Mouse (Mus musculus): Measurements from ENCODE around the gene Cldn34c1. TPM values are rescaled to one million over a fixed set of nuclear protein-coding genes. Genes with fewer than 3 reads are reported as not detected.

The Cldn34c1 gene
- 12.3 and 19.4 TPM in 2 replicates for polyA plus RNA-seq (2015; fragmentation: Nextera tagmentation; extraction: Ambion mirVana)

DNA sequence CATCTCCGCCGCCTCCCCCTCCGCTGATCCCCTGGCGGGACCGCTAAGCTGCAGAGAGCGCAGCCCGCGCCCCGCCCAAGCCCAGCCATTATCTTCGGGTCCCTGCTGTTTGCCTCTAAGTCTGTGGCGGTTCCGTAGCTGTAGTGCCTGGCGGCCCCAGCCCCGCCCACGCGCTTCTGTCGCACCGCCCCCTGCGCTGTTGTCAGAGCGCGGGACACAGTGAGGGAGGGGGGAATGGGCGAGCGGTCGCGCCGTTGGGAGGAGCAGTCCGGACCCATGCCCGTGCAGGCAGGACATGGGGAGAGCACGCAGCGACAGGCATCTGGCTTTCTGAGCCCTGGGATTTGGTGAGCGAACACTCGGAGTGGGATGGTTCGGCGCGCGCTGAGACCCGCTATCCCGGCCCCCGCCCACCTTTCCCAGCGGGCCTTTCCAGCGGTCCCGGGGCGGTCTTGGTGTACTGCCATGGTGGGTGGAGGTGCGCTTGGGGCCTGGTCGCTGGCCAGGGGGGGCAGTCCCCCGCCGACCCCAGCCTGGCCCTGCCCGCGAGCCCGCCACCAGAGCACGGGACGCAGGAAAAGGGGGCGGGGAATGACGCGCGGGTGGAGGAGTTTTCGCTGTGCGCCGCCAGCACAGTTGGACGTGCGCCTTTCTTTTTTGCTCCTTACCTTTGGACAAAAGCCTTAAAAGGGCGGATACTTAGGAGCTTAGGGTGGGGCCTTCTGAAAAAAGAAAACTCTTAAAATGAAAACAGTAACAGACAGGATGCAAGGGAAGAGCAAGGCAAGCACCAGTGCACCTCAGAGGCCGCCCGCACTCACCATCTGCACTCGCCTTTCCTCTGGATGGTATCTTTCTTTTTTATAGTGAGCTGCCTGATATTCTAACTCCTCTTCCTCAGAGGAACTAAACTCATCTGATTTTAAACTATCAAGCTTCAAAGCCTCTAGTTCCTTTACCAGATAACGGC, at the start of gene Cldn34c1:
TSS of gene Cldn34c1 (plus strand) at position 205 of the 970 bp plus-strand sequence.

DNA sequence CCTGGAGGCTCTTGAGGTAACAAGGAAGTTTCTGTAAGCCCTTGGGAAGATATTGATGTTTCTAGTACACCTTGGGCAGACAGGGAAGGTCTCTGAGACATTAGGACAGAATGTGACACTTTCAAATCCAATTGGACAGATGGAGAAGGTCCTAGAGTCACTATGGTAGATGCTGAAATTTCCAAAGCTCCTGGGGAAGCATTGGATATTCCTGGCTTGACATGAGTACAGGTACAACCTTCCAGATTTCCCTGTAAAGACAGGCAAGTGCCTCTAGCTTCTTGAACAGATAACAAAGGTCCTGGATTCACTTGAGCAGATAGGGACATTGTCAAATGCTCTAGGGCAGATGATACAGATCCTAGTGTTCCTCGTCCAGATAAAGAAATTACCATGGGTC, 119.1 kb downstream of the Cldn34c1 start, which contains the start of gene Srsx:
TSS of gene Srsx (minus strand) at position 101 of the 400 bp plus-strand sequence.

Other genes starting within 250 kb of the Cldn34c1 start
- not detected in 2 replicates for gene Gm17521, start 73.8 kb upstream of the Cldn34c1 start, polyA plus RNA-seq (2015; fragmentation: Nextera tagmentation; extraction: Ambion mirVana)
- gene Srsx, start 119.0 kb downstream of the Cldn34c1 start, polyA plus RNA-seq (2015; fragmentation: Nextera tagmentation; extraction: Ambion mirVana): not detected in 2 replicates
- gene Gm17577, start 143.4 kb downstream of the Cldn34c1 start, polyA plus RNA-seq (2015; fragmentation: Nextera tagmentation; extraction: Ambion mirVana): not detected in 2 replicates